Mouse (Mus musculus) heart, adult 11 months (tissue): Measurements from ENCODE around the gene Kat6b.

Source experiments
- DNase-seq: peaks from one replicate; pipeline ENCODE4 v3.0.0; 2022

Kat6b gene

GRCm38 (mm10) chr14:21719646-21720383, 238.6 kb downstream of the Kat6b start:
- DNase-seq, result no peak

- DNase-seq, result no peak
These were observed 239.4 kb downstream of the Kat6b start for GRCm38 (mm10) chr14:21720430-21721205.
